16 mouse cellular contexts compared by ENCODE assay signal in the genomic region with DNA sequence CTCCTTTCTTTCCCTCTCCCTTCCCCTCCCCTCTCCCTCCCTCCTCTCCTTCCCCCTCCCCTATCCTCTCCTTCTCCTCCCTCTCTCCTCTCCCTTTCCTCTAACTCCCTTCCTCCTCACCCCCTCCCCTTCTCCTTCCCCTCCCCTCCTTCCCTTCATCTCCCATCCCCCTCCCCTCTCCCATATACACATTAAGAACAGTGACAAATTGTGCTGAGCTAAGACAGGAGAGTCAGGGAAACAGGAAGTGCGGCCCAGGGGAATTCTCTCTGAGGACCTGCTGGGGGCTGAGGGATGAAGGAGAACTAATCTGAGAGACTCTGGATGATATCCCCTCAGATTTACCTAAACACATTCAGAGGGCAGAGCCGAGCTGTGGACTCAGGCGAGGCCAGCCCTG. TPM values are rescaled to one million over a fixed set of nuclear protein-coding genes. Genes with fewer than 3 reads are reported as not detected.
DNase-seq lines count a peak whose midpoint lies in the region; ATAC-seq and TF ChIP-seq lines count a peak whose summit lies in the region.
"Had no signal": no experiment of that assay in that cellular context is flagged by ENCODE, and none has a peak within 500 bp of the region (broad histone marks: within the 10 kb centered on the region; RNA-seq: fewer than 3 reads in every experiment).

No protein-coding gene starts in this region.

- H3K27ac ChIP-seq in hindbrain, embryonic 10.5 days = peak overlapping the region; percentile 67
- no peak overlapping the region for H3K27ac ChIP-seq in hindbrain, embryonic 13.5 days
- peak overlapping the region; percentile 92; the same call in 1 of the 2 replicates for H3K27ac ChIP-seq in lung, embryonic 14.5 days (ENCODE audit: low read depth)
- H3K27ac ChIP-seq in neural tube, embryonic 11.5 days (ENCODE audit: low read depth, low read length) = no peak overlapping the region

- no peak overlapping the region for H3K9ac ChIP-seq in hindbrain, embryonic 13.5 days
- no peak overlapping the region for H3K9ac ChIP-seq in lung, embryonic 14.5 days
- no peak overlapping the region for H3K9ac ChIP-seq in neural tube, embryonic 11.5 days (ENCODE audit: low read length)

- no peak for ATAC-seq in hindbrain, embryonic 13.5 days (ENCODE audit: low FRiP score)
- no peak for ATAC-seq in lung, embryonic 14.5 days (ENCODE audit: insufficient read depth)
- ATAC-seq in neural tube, embryonic 11.5 days (ENCODE audit: insufficient read depth, low FRiP score, low TSS enrichment) = no peak
- ATAC-seq: forebrain, embryonic 16.5 days; inflammation-experienced regulatory T-cells, adult 6 months had no signal

- no peaks in the 10 kb centered on the region for H3K9me3 ChIP-seq in hindbrain, embryonic 10.5 days
- H3K9me3 ChIP-seq in hindbrain, embryonic 13.5 days = no peaks in the 10 kb centered on the region
- no peaks in the 10 kb centered on the region for H3K9me3 ChIP-seq in lung, embryonic 14.5 days (ENCODE audit: low read depth, low read length)
- no peaks in the 10 kb centered on the region for H3K9me3 ChIP-seq in neural tube, embryonic 11.5 days (ENCODE audit: control insufficient read depth, low read length)

- peaks cover 46% of the 10 kb centered on the region for H3K4me1 ChIP-seq in hindbrain, embryonic 10.5 days (replicated peaks)
- H3K4me1 ChIP-seq in hindbrain, embryonic 13.5 days (replicated peaks) = peaks cover 34% of the 10 kb centered on the region
- H3K4me1 ChIP-seq in lung, embryonic 14.5 days (ENCODE audit: insufficient read depth) = peaks cover 22% of the 10 kb centered on the region
- peaks cover 15% of the 10 kb centered on the region; the same call in 1 of the 2 replicates for H3K4me1 ChIP-seq in neural tube, embryonic 11.5 days (ENCODE audit: control insufficient read depth, insufficient read depth, low read length)

- WGBS in hindbrain, embryonic 10.5 days = 25% methylated on average over 3 of the region's 3 CpGs
- 29% methylated on average over 3 of the region's 3 CpGs for WGBS in hindbrain, embryonic 13.5 days
- WGBS in lung, embryonic 14.5 days = 19% methylated on average over 3 of the region's 3 CpGs
- WGBS in neural tube, embryonic 11.5 days = 27% methylated on average over 3 of the region's 3 CpGs

- no peak overlapping the region for H3K4me2 ChIP-seq in hindbrain, embryonic 13.5 days
- no peak overlapping the region for H3K4me2 ChIP-seq in lung, embryonic 14.5 days
- no peak overlapping the region for H3K4me2 ChIP-seq in neural tube, embryonic 11.5 days (ENCODE audit: low read depth)

- TF ChIP-seq CTCF in lung, embryonic 14.5 days (IDR thresholded peaks at IDR 0.05; ENCODE audit: low read depth) = no peak

- DNase-seq in hindbrain, embryonic 10.5 days (ENCODE audit: low spot score) = no peak
- peak; percentile 28 for DNase-seq in lung, embryonic 14.5 days
- DNase-seq in lung, postnatal 14 days = no peak
- DNase-seq in embryo, embryonic 11 days = peak; percentile 67
- peak; percentile 36 for DNase-seq in neural tube, embryonic 11.5 days (ENCODE audit: low spot score)
- DNase-seq in urinary bladder, postnatal 14 days (ENCODE audit: low spot score) = no peak
- no peak for DNase-seq in layer of hippocampus, postnatal 10 days (ENCODE audit: low spot score in 2 of 2)
- DNase-seq: B cell, adult 2 months; cerebellum, postnatal 14 days; right cerebral cortex, postnatal 25 days had no signal

- no peaks in the 10 kb centered on the region for H3K27me3 ChIP-seq in hindbrain, embryonic 10.5 days (ENCODE audit: insufficient read depth, poor library complexity, severe bottlenecking)
- no peaks in the 10 kb centered on the region for H3K27me3 ChIP-seq in hindbrain, embryonic 13.5 days
- no peaks in the 10 kb centered on the region for H3K27me3 ChIP-seq in lung, embryonic 14.5 days (ENCODE audit: insufficient read depth, low read length)
- H3K27me3 ChIP-seq in neural tube, embryonic 11.5 days (ENCODE audit: control insufficient read depth, insufficient read depth, low read length) = no peaks in the 10 kb centered on the region

- H3K4me3 ChIP-seq in hindbrain, embryonic 10.5 days = no peak overlapping the region
- no peak overlapping the region for H3K4me3 ChIP-seq in hindbrain, embryonic 13.5 days
- H3K4me3 ChIP-seq in lung, embryonic 14.5 days (ENCODE audit: low read depth, low read length) = no peak overlapping the region
- no peak overlapping the region for H3K4me3 ChIP-seq in neural tube, embryonic 11.5 days (ENCODE audit: low read depth, low read length)
- H3K4me3 ChIP-seq: gastrocnemius, adult 2 months; heart, adult 2 months; myocyte had no signal

- H3K36me3 ChIP-seq in hindbrain, embryonic 10.5 days = no peaks in the 10 kb centered on the region
- H3K36me3 ChIP-seq in hindbrain, embryonic 13.5 days = no peaks in the 10 kb centered on the region
- no peaks in the 10 kb centered on the region for H3K36me3 ChIP-seq in lung, embryonic 14.5 days (ENCODE audit: insufficient read depth)
- no peaks in the 10 kb centered on the region for H3K36me3 ChIP-seq in neural tube, embryonic 11.5 days (ENCODE audit: control insufficient read depth, insufficient read depth, low read length)

RNA-seq across cellular contexts. Expression of gene Lrrc32, which starts 16.6 kb away (rescaled TPM):
- polyA plus RNA-seq in hindbrain, embryonic 10.5 days (2016; fragmentation: Nextera tagmentation; extraction: Ambion mirVana) = 5.8 and 6.0 TPM in 2 replicates
- polyA plus RNA-seq in hindbrain, embryonic 13.5 days (2015; fragmentation: Nextera tagmentation; extraction: Ambion mirVana) = 3.1 and 3.9 TPM in 2 replicates
- 7.2 and 7.3 TPM in 2 replicates for polyA plus RNA-seq in lung, embryonic 14.5 days (2014; fragmentation: Nextera tagmentation; extraction: Ambion mirVana)
- polyA plus RNA-seq in neural tube, embryonic 11.5 days (2014; fragmentation: Nextera tagmentation; extraction: Ambion mirVana) = 4.5 and 6.4 TPM in 2 replicates
- 1 to 10 TPM; 3.1 to 3.5 TPM for total RNA-seq in layer of hippocampus, postnatal 10 days (2021)

Comparison
In these comparisons a context has a peak if more than half of its experiments do, and no peak if none do; other contexts are left out.
1. DNase-seq: peak in lung, embryonic 14.5 days (single experiment), embryo, embryonic 11 days (single experiment) and neural tube, embryonic 11.5 days (single experiment); none in hindbrain, embryonic 10.5 days (single experiment), lung, postnatal 14 days (single experiment), urinary bladder, postnatal 14 days (single experiment) and layer of hippocampus, postnatal 10 days (0 of 2).
2. H3K27ac ChIP-seq: peak in hindbrain, embryonic 10.5 days (single experiment) and lung, embryonic 14.5 days (single experiment); none in hindbrain, embryonic 13.5 days (single experiment) and neural tube, embryonic 11.5 days (single experiment).